Mouse (Mus musculus) spleen, adult 2 months (tissue): ENCODE data around the gene Dpp10. TPM values are rescaled to one million over a fixed set of nuclear protein-coding genes. Genes with fewer than 3 reads are reported as not detected.

ENCODE experiments used
- DNase-seq, 2 experiments: peaks; one replicate each; pipeline versions ENCODE4 v3.0.0 to v3.0.0-alpha.2; 2012 to 2021; ENCODE audit warnings: low spot score in 2 of 2, low read depth in 1 of 2
- H3K27ac ChIP-seq: fragments of 200-500 bp; 2 replicates; pipeline ENCODE4 v1.5.1; 2012; ENCODE audit warnings: low read length, inconsistent platforms; ENCODE audit not compliant: insufficient read depth
- H3K27me3 ChIP-seq: fragments of 200-500 bp; 2 replicates; pipeline ENCODE4 v1.6.1; 2012; ENCODE audit warnings: mild to moderate bottlenecking, moderate library complexity, low read length, inconsistent platforms; ENCODE audit not compliant: control insufficient read depth, insufficient read depth
- H3K36me3 ChIP-seq: fragments of 200-500 bp; 2 replicates; pipeline ENCODE4 v1.6.1; 2012; ENCODE audit warnings: mild to moderate bottlenecking, low read length, inconsistent platforms; ENCODE audit not compliant: control insufficient read depth, insufficient read depth
- H3K4me1 ChIP-seq: fragments of 200-500 bp; 2 replicates; pipeline ENCODE4 v1.6.1; 2011; ENCODE audit warnings: inconsistent platforms; ENCODE audit not compliant: control insufficient read depth, insufficient read depth, insufficient read length
- H3K4me3 ChIP-seq: fragments of 200-500 bp; 2 replicates; pipeline ENCODE4 v1.5.1; 2011; ENCODE audit warnings: mild to moderate bottlenecking, inconsistent platforms; ENCODE audit not compliant: insufficient read depth, insufficient read length; ENCODE audit errors: extremely low read depth
- CTCF ChIP-seq: fragments of 200-500 bp; IDR thresholded peaks from 2 replicates; pipeline ENCODE4 v1.5.1; 2011; ENCODE audit warnings: mild to moderate bottlenecking, inconsistent platforms; ENCODE audit not compliant: insufficient read depth, insufficient read length, insufficient replicate concordance; ENCODE audit errors: extremely low read depth
- POLR2A ChIP-seq: fragments of 200-500 bp; IDR thresholded peaks from 2 replicates; pipeline ENCODE4 v1.6.1; 2011; ENCODE audit warnings: low read depth, low read length, inconsistent platforms
- WGBS: fragments of 180-500 bp; shearing (Covaris S2); methylation state at CpG from one replicate; pipeline ENCODE4 v1.1.7; 2018; 5-methylcytosine and 5-hydroxymethylcytosine counted together
- polyA plus RNA-seq: library from polyadenylated mRNA; depleted of rRNA; stranded (reverse); fragments of >200 nt; gene quantifications from 2 replicates; pipeline ENCODE4 v1.2.3, GENCODE M21; 2012

Gene Dpp10
- polyA plus RNA-seq, 1 experiment, result 0.05 TPM

DNA sequence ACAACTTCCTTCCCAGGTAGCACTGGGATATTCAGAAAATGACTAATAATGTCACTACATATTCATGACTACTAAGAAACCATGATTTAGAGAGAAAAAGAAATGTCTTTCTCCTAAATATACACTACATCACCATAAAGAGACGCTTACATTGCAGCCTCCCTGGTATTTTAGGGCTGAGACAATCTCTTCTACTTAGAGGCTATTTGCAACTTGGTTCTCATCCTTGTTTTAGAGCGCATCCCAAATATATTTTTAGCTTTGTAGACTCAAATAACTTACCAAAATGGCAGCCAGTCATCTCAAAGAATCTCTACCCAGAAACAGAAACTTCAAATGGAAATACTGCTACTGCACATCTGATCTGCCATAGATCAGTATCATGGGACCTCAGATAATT is 121.5 kb downstream of the Dpp10 start:
- H3K4me1 ChIP-seq, result no peaks in the 10 kb centered on the region
- WGBS, result 80% methylated on average over 2 of the region's 2 CpGs
- no peak overlapping the region for H3K27ac ChIP-seq
- H3K36me3 ChIP-seq, result no peaks in the 10 kb centered on the region
- TF ChIP-seq POLR2A (no peak), CTCF (no peak)
- H3K4me3 ChIP-seq, result no peak overlapping the region
- no peaks in the 10 kb centered on the region for H3K27me3 ChIP-seq
- DNase-seq, result no peak

GRCm38 (mm10) chr1:123919606-123920005 is 125.8 kb downstream of the Dpp10 start:
- no peak overlapping the region for H3K4me3 ChIP-seq
- no peak for DNase-seq
- TF ChIP-seq POLR2A, result no peak
- TF ChIP-seq CTCF, result no peak
- no peaks in the 10 kb centered on the region for H3K27me3 ChIP-seq
- H3K4me1 ChIP-seq, result no peaks in the 10 kb centered on the region
- H3K27ac ChIP-seq, result no peak overlapping the region
- WGBS, result 90% methylated on average over 1 of the region's 1 CpGs
- H3K36me3 ChIP-seq, result no peaks in the 10 kb centered on the region

DNA sequence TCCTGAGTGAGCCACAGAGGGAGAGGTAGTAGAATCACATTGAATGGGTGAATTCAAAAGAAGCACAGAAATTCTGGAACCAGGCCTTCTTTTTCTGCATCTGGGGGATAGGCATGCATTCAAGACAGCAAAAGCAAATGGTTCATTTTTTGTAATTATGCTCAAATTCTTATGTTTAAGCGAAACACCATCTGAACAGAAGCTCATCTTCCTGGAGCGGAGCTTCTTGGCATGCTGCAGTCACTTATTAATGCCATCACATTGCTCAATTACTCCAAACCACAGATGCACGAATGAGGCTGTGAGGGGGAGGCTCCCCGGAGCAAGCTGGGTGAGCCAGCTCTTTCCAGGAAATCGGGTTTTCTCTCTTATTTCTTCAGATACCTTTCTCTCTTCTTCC is 142.7 kb downstream of the Dpp10 start:
- TF ChIP-seq POLR2A (no peak), CTCF (no peak)
- Histone ChIP-seq H3K36me3 (no peaks in the 10 kb centered on the region), H3K27ac (no peak overlapping the region), H3K4me3 (no peak overlapping the region), H3K4me1 (no peaks in the 10 kb centered on the region), H3K27me3 (no peaks in the 10 kb centered on the region)
- no peak for DNase-seq
- WGBS, result 84% methylated on average over 5 of the region's 5 CpGs

GRCm38 (mm10) chr1:123901218-123901617 is 144.1 kb downstream of the Dpp10 start:
- no peaks in the 10 kb centered on the region for H3K4me1 ChIP-seq
- no peaks in the 10 kb centered on the region for H3K27me3 ChIP-seq
- no peaks in the 10 kb centered on the region for H3K36me3 ChIP-seq
- 76% methylated on average over 4 of the region's 4 CpGs for WGBS
- no peak overlapping the region for H3K4me3 ChIP-seq
- TF ChIP-seq CTCF (no peak), POLR2A (no peak)
- DNase-seq, result no peak
- H3K27ac ChIP-seq, result no peak overlapping the region

DNA sequence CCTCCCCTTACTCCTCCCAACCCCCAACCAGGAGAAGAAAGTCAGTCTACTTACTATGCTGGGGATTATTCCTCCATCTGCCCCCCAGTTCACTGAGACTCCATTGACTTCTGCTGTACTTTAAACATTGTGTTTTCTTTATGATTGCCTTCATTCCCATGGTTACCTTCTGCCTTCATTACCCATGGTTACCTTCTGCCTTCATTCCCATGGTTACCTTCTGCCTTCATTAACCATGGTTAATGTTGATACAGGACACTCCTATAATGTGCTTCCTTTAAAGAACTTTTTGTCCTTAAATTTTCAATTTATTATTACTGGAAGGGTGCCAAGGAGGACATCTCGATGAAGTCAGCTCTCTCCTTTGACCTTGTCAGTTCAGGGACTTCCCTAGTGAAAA is 158.1 kb downstream of the Dpp10 start:
- no peaks in the 10 kb centered on the region for H3K36me3 ChIP-seq
- TF ChIP-seq POLR2A (no peak), CTCF (no peak)
- H3K4me1 ChIP-seq, result no peaks in the 10 kb centered on the region
- no peak overlapping the region for H3K4me3 ChIP-seq
- no peaks in the 10 kb centered on the region for H3K27me3 ChIP-seq
- H3K27ac ChIP-seq, result no peak overlapping the region
- DNase-seq, result no peak
- 61% methylated on average over 1 of the region's 1 CpGs for WGBS

GRCm38 (mm10) chr1:123846881-123847280 is 198.5 kb downstream of the Dpp10 start:
- WGBS, result 91% methylated on average over 3 of the region's 3 CpGs
- H3K27me3 ChIP-seq, result no peaks in the 10 kb centered on the region
- no peak for DNase-seq
- no peaks in the 10 kb centered on the region for H3K4me1 ChIP-seq
- TF ChIP-seq CTCF, result no peak
- no peak for TF ChIP-seq POLR2A
- H3K36me3 ChIP-seq, result no peaks in the 10 kb centered on the region
- H3K27ac ChIP-seq, result no peak overlapping the region
- H3K4me3 ChIP-seq, result no peak overlapping the region

GRCm38 (mm10) chr1:123801206-123801605 is 244.2 kb downstream of the Dpp10 start:
- no peak for DNase-seq
- no peak overlapping the region for H3K27ac ChIP-seq
- WGBS, result 38% methylated on average over 1 of the region's 1 CpGs
- no peaks in the 10 kb centered on the region for H3K4me1 ChIP-seq
- no peaks in the 10 kb centered on the region for H3K36me3 ChIP-seq
- TF ChIP-seq CTCF, result no peak
- TF ChIP-seq POLR2A, result no peak
- no peak overlapping the region for H3K4me3 ChIP-seq
- no peaks in the 10 kb centered on the region for H3K27me3 ChIP-seq

- Histone ChIP-seq H3K4me1 (no peaks in the 10 kb centered on the region), H3K27ac (no peak overlapping the region), H3K36me3 (no peaks in the 10 kb centered on the region), H3K27me3 (no peaks in the 10 kb centered on the region), H3K4me3 (no peak overlapping the region)
- TF ChIP-seq CTCF, result no peak
- no peak for TF ChIP-seq POLR2A
- WGBS, result 91% methylated on average over 2 of the region's 2 CpGs
- DNase-seq, result no peak
Observed at GRCm38 (mm10) chr1:123765511-123765910, 279.8 kb downstream of the Dpp10 start.
